Mouse (Mus musculus) left cerebral cortex, postnatal 4 days (tissue): ENCODE data around the gene Actn2. TPM values are rescaled to one million over a fixed set of nuclear protein-coding genes. Genes with fewer than 3 reads are reported as not detected.
A peak's percentile ranks its signal among the peaks of the same experiment; 100 is the strongest.

Source experiments
- DNase-seq: peaks from one replicate; pipeline ENCODE4 v3.0.0-alpha.2; 2022
- intact Hi-C: fragments of 180-260 bp; cut with DNase I; formaldehyde crosslinking; loops from one replicate; pipeline ENCODE4 v1.15.1; 2025
- total RNA-seq, 2 experiments: library from RNA; stranded (reverse); gene quantifications; 2 replicates each; pipeline ENCODE4 v1.2.3; 2021

Gene Actn2
- total RNA-seq, 2 experiments from 2014 or later, result 12.3 to 15.2 TPM

DNA sequence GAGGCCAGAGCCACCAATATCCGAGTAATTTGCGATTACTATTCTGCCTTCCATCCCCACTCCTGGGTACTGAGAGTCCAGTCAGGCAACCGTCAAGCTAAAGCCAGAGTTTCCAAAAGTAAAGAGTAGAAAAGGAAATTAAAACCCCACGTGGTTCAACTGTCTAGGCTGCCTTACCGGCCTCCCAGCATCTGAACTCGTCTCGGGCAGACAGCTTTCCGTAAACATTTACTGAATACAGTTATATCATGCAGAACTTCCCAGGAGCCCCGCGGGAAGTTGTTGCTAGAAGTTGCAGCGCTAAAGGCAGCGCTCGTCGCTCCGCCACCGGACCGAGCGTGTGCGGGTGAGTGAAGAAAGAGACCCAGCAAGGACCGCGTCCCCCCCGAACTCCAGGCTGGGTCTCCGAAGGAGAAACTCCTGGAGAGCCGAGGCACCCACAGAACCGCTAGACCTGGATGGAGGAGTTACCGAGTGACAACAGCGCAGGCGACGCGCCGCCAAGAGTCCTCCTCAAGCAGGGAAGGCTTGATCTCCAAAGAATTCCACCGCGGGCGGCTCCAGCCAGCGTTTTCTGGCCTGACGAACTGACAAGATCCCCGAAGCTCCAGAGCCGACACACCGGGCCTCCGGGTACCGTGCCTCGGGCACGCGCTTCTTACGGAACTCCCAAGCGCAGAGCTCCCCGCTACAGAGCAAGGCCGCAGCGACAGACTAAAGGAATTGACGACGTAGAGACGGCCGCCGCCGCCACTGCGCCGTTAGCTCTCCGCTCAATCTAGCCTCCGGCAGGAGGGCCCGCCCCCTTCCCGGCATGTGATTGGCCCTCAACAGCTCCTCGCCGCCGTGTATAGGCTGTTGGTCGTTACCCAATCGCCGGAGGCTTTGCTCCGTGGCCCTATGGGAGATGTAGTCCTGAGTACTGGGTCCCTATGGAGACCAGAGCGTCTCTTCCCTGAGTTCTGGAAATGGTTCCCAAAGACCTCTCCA is 82.9 kb downstream of the Actn2 start, which contains the start of gene Mtr:
Gene Mtr, minus strand, starts transcription at position 723 of the 990 bp plus-strand sequence.
- intact Hi-C loops, result no loop called here
- DNase-seq, result peak; percentile 98

DNA sequence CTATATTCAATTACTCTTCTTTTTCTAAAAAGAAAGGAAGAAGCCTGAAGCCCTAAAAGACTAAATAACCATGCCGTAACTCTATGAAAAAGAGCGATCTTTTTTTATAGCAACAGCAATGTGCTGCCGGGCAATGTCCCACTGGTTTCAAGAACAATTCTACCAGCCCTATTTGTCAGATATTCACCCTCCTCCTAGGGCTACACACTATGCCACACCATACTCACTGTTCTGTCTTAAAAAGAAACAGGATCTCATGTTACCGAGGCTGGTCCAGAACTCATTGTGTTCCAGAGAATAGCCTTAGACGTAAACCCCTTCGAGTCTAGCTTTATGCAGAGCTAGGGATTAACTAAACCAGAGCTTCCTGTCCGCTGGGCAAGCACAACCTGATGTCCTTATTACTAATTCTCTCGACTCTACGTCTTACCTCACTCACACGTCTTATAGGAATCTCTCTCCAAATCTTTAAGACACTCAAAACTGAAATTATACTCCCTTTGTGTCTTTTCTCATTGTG is 83.6 kb downstream of the Actn2 start:
- intact Hi-C loops, result no loop called here
- DNase-seq, result no peak

GRCm38 (mm10) chr13:12255911-12256705 is 84.5 kb downstream of the Actn2 start:
- DNase-seq, result no peak
- intact Hi-C loops, result no loop called here

DNA sequence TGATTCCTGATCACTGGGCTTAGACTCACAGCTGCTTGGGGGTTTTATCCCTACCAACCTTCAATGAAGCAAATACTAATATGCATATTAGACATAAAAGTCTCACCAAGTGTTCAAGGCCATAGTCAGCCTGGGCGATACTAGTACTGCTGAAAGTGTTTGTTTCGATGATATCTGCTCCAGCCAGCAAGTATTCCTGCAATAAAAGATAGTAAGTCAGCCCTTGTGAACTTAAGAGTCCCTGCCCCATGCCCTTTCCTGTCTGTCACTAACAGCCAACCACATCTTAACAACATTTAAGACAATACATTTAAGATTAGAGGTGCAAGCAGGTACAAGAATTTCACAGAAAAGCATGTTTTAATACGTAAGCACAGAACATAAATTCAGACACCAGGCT is 90.1 kb downstream of the Actn2 start:
- no peak for DNase-seq
- intact Hi-C loops, result no loop called here

- no peak for DNase-seq
- intact Hi-C loops, result no loop called here
Observed at GRCm38 (mm10) chr13:12249195-12249898, 91.2 kb downstream of the Actn2 start.

DNA sequence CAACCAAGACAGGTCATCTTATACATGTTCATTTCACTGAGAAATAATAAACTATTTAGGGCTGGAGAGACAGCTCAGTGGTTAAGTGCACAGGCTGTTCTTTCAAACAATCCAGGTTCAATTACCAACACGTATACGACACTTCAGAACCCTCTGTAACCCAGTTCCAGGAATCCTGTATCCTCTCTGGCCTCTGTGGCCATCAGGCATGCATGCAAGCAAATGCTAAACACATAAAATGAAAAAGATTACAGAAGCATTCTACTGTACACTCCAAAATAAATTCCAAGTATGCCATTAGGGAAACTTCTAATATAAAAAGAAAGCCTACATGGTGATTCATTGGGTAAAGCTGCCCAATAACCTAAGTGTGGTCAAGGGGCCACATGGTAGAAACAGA is 94.6 kb downstream of the Actn2 start:
- intact Hi-C loops, result no loop called here
- no peak for DNase-seq

GRCm38 (mm10) chr13:12243991-12244390 is 96.6 kb downstream of the Actn2 start:
- peak; percentile 37 for DNase-seq

DNA sequence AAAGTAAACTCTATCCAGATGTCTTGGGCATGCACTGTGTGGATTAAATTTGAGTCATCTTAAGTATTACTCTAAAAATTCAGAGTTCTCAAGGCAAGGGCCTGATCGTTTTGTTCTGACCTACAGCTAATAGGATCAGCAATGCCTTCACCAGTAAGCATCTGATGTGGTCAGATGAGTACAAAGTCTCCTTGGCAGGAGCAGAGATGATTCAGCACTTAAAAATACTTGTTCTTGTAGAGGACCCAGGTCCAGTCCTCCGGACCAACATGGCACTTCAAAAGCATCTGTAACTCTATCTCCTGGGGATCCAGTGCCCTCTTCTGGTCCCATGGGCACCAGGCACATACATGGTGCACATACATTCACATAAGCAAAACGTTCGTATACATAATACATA is 108.4 kb downstream of the Actn2 start:
- intact Hi-C loops, result no loop called here
- no peak for DNase-seq

More at GRCm38 (mm10) chr13:12243991-12244390, 96.6 kb downstream of the Actn2 start:
- intact Hi-C loops, result no loop called here

DNA sequence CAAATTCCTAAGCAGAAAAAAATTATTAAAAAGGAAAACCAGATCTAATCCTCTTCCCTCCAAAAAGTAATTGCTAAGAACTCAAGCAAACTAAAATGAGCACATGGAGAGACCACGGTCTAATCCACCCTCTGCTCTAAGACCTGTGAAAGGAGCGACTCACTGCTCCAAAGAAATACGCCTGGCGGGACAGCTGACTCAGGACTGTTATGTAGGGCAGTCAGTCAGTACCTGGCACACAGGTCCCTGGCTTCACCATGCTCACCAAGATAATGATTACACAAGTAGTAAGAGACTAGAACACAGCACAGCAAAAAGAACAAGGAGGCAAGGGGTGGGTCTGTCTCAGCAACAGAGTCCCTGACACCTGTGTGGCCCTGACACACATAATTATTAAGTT is 112.3 kb downstream of the Actn2 start:
- intact Hi-C loops, result no loop called here
- DNase-seq, result no peak

DNA sequence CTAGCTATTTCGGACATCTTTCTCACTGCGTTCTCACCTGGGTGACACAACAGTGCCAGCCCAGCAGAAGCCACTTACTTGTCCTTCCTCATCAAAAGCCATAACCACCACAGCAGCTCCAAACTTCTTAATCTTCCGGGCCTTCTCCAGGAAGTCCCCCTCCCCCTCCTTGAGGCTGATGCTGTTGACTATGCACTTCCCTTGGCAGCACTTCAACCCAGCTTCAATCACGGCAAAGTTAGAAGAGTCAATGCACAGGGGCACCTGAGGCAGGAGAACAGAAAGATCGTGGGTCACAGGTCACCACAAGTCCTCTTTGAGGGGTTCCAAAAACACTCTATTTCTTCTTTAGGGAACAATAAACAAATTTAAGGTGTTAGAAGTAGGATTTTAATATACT is 113.0 kb downstream of the Actn2 start:
- intact Hi-C loops, result no loop called here
- DNase-seq, result no peak

Other genes starting within 250 kb of the Actn2 start
- gene Ryr2, start 233.8 kb downstream of the Actn2 start, total RNA-seq, result 10 to 100 TPM; 89.2 to 97.4 TPM
- 10 to 100 TPM; 14.4 to 14.7 TPM for gene Mtr, start 82.6 kb downstream of the Actn2 start, total RNA-seq
- gene Heatr1, start 54.3 kb upstream of the Actn2 start, total RNA-seq, result 10 to 100 TPM; 31.1 to 34.9 TPM
- 10 to 100 TPM; 27.8 to 30.4 TPM for gene Lgals8, start 124.2 kb upstream of the Actn2 start, total RNA-seq
- 1 to 10 TPM; 2.6 to 3.4 TPM for gene Edaradd, start 179.7 kb upstream of the Actn2 start, total RNA-seq
- gene Ero1lb, start 225.1 kb upstream of the Actn2 start, total RNA-seq, result 1 to 10 TPM; 5.4 to 6.3 TPM